Mouse (Mus musculus) lung, postnatal 4 days (tissue): ENCODE results near the gene Cpvl.
A peak's percentile ranks its signal among the peaks of the same experiment; 100 is the strongest.

ENCODE experiments used
- DNase-seq, 2 experiments: peaks; one replicate each; pipeline ENCODE4 v3.0.0; 2021

Gene Cpvl

GRCm38 (mm10) chr6:53978571-53978970, at the start of gene Cpvl:
TSS of gene Cpvl (minus strand) at chr6:53978671.
- DNase-seq, result no peak

- DNase-seq, result no peak
These were observed 45.4 kb upstream of the Cpvl start for GRCm38 (mm10) chr6:54023846-54024245.

- peak; percentile 49 to 77 for DNase-seq
These were observed 42.8 kb upstream of the Cpvl start for GRCm38 (mm10) chr6:54021123-54021789.

- peak; percentile 75 to 87 for DNase-seq
These were observed 40.4 kb upstream of the Cpvl start for GRCm38 (mm10) chr6:54018861-54019260.

- DNase-seq, result no peak
These were observed 39.6 kb upstream of the Cpvl start for GRCm38 (mm10) chr6:54018038-54018437.

GRCm38 (mm10) chr6:54012163-54012562, 33.7 kb upstream of the Cpvl start:
- no peak for DNase-seq

GRCm38 (mm10) chr6:54010362-54010761, 31.9 kb upstream of the Cpvl start:
- DNase-seq, result no peak

GRCm38 (mm10) chr6:54009293-54009692, 30.8 kb upstream of the Cpvl start:
- no peak for DNase-seq

GRCm38 (mm10) chr6:54008448-54009120, 30.1 kb upstream of the Cpvl start:
- DNase-seq, result no peak

GRCm38 (mm10) chr6:54005302-54005701, 26.8 kb upstream of the Cpvl start:
- no peak for DNase-seq

GRCm38 (mm10) chr6:53996226-53996955, 17.9 kb upstream of the Cpvl start:
- DNase-seq, result no peak

- DNase-seq, result peak; percentile 26 to 81
These were observed 17.0 kb upstream of the Cpvl start for GRCm38 (mm10) chr6:53995519-53995918.

GRCm38 (mm10) chr6:53992386-53992785, 13.9 kb upstream of the Cpvl start:
- no peak for DNase-seq

- DNase-seq, result no peak
These were observed 8.8 kb upstream of the Cpvl start for GRCm38 (mm10) chr6:53987235-53987634.

- DNase-seq, result no peak
These were observed 8.0 kb upstream of the Cpvl start for GRCm38 (mm10) chr6:53986273-53986985.

- DNase-seq, result no peak
These were observed 5.3 kb upstream of the Cpvl start for GRCm38 (mm10) chr6:53983820-53984219.

- peak; percentile 22 to 42 for DNase-seq
These were observed 4.1 kb upstream of the Cpvl start for GRCm38 (mm10) chr6:53982612-53983011.

- no peak for DNase-seq
These were observed 3.7 kb upstream of the Cpvl start for GRCm38 (mm10) chr6:53982047-53982600.

- DNase-seq, result no peak
These were observed 2.5 kb upstream of the Cpvl start for GRCm38 (mm10) chr6:53980817-53981480.

GRCm38 (mm10) chr6:53974040-53974439, 4.4 kb downstream of the Cpvl start:
- DNase-seq, result no peak

GRCm38 (mm10) chr6:53973468-53973867, 5.0 kb downstream of the Cpvl start:
- peak; percentile 66 to 85 for DNase-seq

GRCm38 (mm10) chr6:53972238-53972743, 6.2 kb downstream of the Cpvl start:
- no peak for DNase-seq
